Mouse (Mus musculus) naive thymus-derived CD4-positive, alpha-beta T cell, adult 5 months (primary cell): Measurements from ENCODE around the gene Ivns1abp. TPM values are rescaled to one million over a fixed set of nuclear protein-coding genes. Genes with fewer than 3 reads are reported as not detected.

Experiments used
- polyA plus RNA-seq: library from polyadenylated mRNA; unstranded; fragments of 100-300 nt; shearing (Covaris generic); gene quantifications from one replicate; pipeline ENCODE4 v1.2.1, GENCODE M21; 2017

Gene Ivns1abp
- 338 TPM for polyA plus RNA-seq

DNA sequence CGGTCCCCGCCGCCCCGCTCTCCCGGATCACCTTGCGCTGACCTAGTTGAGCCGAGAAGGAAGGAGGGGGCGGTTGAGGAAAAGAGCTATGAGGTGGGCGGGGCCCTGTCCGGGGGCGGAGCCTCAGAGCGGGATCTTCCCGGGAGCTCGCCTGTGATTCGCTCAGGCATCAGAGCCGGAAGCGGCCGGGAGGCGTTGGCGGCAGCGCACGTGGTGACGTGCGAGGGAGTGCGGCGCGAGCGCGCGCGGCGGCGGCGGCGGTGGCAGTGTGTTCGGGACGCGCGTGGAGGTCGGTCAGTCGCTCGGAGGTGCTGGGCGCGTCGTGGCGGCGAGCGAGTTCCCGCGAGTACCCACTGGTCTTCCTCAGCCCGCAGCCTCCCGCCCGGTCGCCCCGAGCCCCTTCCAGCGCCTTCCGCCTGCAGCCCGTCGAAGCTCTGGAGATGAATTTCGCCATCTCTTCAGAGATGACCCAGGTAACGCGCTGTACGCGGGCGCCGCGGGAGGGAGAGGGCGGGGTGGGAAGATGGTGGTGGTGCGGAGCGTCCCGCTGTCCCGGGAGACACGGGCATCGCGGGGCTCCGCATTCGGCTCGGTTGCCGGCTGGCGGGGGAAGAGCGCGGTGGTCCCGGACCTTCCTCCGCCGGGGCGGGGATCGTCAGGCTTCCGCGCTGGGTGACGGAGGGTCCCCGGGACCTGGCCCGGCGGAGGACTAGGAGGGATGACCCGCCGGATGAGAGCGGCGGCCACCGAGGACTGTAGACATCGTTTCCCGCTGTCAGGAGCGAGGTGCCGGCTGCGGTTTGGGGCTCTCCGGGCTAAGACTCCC lies at the start of gene Ivns1abp:
Gene Ivns1abp, plus strand, starts transcription at position 195 of the 826 bp plus-strand sequence.

Other genes with a start within 250 kb of the Ivns1abp start
- not detected for gene Gm47985, start 161.9 kb upstream of the Ivns1abp start, polyA plus RNA-seq
- gene Gm8947, start 152.1 kb upstream of the Ivns1abp start, polyA plus RNA-seq, result not detected
- not detected for gene Gm47995, start 146.0 kb upstream of the Ivns1abp start, polyA plus RNA-seq
- not detected for gene 3110040M04Rik, start 140.4 kb upstream of the Ivns1abp start, polyA plus RNA-seq
- gene Gm47996, start 134.3 kb upstream of the Ivns1abp start, polyA plus RNA-seq, result not detected
- 40.3 TPM for gene Swt1, start 84.0 kb downstream of the Ivns1abp start, polyA plus RNA-seq
- 59.2 TPM for gene Trmt1l, start 84.1 kb downstream of the Ivns1abp start, polyA plus RNA-seq
- 149 TPM for gene Rnf2, start 156.5 kb downstream of the Ivns1abp start, polyA plus RNA-seq
- gene Fam129a, start 226.7 kb downstream of the Ivns1abp start, polyA plus RNA-seq, result 2.4 TPM